Mouse (Mus musculus): Measurements from ENCODE around the gene Tmco5.

Tmco5 gene

GRCm38 (mm10) chr2:116878391-116878790 lies at the start of gene Tmco5:
Gene Tmco5, plus strand, starts transcription at chr2:116878691.
- DNase-seq = no peak

GRCm38 (mm10) chr2:116831863-116832262 lies 46.6 kb upstream of the Tmco5 start:
- no peak for DNase-seq

DNA sequence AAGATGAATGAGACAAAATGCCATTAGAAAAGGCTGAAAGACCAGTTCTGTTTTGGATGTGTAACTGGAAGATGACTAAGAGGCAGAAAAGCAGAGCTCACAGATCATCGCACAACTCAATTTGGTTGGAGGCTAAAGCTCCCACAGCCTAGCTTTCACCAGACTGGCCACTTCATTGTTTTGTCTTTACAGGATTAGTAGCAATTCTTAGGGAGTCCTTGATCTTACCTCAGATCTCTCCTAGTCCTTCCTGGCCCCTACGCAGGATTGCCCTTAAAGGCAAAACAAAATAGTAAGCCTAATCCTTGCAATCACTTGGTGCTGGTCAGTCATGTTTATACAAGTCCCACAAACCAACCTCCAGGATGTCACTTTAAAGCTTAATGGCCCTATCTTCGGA lies 40.7 kb upstream of the Tmco5 start:
- no peak for DNase-seq

GRCm38 (mm10) chr2:116838538-116839197 lies 39.8 kb upstream of the Tmco5 start:
- peak; percentile 61 for DNase-seq

DNA sequence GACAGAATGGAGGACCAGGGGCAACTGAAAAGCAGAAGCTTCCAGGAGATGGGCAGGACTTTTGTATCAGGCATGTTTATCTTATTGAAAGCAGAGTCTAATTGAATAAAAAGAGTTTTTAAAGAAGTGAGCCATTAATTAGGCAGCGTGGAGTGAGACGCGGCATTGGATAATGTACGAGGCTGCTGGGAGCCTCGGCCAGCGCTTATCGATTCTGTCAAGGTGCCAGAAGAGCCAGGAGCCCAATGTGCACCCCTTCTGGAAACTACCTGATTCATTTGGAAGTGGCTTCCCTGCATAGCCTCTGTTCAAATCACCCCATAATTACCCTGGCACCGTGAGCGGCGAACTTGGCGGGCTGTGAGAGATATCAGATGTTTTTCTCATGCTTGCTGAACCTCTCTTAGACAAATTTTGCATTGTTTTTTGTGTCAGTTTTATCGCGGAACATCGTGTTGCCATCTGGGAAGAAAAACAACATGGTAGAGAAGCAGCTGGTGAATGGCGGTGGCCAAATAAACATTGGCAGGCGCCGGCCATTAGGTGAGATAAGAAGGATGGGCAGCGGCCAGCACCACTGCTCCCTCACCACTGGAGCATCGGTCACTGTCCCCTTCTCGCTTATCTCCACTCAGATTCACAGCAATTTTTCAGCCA lies 28.4 kb upstream of the Tmco5 start:
- DNase-seq = no peak

DNA sequence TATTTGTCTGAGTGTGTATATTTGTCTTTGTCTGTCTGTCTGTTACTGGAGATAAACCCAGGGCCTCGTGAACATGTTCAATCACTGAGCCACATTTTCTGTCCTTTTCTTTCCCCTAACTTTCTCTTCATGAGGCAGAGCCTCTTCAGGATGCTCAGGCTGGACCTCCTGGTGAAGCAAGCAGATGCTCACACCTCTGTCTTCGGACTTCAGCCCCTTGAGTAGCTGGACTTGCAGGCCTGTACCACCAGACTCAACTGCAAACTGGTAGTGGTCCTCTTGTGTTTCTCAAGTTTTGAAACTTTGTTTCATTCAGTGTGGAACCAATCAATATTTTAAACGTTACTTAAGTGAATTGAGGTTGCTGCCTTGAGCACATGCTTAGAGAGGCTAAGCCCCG lies 27.1 kb upstream of the Tmco5 start:
- DNase-seq = no peak

GRCm38 (mm10) chr2:116852249-116852648 lies 26.2 kb upstream of the Tmco5 start:
- peak; percentile 72 for DNase-seq

DNA sequence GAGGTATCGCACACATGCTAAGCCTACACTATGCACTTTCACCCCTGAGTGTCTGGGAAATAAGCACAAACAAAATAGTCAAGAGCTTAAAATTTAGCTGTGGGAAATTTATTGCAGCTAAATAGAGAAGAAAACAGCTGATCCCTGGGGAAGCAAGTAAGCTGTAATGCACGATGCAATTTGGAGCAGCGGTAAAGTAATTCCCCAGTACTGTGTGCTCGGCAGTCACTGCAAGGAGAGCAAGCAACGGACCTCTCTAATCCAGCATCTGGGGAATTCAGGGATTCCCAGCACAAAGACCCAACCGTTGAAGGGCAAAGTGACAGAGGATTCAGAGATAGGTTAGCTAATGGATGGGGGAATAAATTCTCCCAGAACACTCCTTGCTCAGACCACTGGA lies 19.8 kb upstream of the Tmco5 start:
- DNase-seq = no peak

- DNase-seq = no peak
These were observed 1.4 kb upstream of the Tmco5 start for GRCm38 (mm10) chr2:116876955-116877615.

DNA sequence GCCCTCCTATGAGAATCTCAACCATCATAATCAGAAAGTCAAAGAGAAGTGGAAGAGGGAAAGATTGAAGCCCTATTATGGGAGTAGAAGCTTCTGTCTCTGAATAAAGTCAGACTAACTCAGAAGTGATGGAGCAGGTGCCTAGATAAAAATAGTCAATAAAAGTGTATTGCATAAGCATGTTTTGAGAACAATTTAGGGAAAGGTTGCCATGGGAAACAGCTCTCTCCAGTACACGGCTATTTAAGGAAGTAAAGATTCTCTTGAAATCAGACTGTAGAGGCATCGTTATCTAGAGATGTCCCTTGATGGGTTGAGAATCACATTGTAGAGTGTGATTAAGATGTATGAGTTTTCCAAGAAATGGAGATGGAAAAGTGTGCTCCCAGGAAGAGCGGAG lies 1.2 kb downstream of the Tmco5 start:
- no peak for DNase-seq

DNA sequence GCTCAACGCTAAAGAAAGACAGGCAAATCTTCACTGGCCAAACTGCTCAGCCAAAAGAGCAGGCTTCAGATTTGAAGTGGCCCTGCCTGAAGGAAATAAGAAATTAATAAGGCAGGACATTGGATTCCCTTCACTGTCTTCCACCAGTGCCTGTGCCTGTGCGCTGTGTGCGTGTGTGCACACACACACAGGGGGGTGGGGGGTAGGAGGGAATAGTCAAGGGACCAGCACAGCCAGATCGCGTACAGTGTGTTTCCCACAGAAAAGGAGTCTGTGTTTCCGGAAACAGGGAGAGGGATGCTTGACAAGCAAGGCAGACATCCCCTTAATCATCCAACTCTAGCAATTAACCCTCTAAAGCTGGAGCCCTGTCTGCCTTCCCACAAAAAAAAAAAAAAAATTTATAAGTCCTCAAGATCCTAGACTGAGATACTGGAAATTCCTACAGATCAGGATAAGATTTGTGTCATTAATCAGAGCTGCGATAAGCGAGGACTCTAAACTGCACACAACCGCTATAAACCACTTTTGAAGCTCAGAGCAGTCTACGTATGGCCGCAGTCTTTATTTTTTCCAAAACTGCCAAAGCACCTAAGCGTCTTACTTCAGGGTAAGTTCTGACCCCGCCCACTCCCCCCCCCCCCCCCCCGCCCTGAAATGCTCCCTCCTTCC lies 15.0 kb downstream of the Tmco5 start:
- no peak for DNase-seq

DNA sequence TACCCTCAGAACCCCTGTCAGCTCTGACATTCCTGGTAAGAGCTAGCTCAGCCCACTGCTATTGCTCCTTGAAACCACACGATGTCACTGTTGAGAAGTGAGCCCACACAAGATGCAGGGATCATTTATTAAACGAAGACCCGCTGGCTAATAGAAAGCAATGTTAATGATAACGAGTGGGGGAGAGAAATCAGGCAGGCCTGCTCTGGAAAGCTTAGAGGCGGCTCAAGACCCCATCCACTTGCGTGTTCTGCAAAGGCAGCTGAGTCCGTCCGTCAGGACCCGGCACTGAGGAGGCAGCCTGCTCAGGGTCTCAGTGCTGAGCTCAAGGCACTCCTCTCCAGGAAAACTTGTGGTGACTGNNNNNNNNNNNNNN lies 15.5 kb downstream of the Tmco5 start:
- DNase-seq = peak; percentile 60

DNA sequence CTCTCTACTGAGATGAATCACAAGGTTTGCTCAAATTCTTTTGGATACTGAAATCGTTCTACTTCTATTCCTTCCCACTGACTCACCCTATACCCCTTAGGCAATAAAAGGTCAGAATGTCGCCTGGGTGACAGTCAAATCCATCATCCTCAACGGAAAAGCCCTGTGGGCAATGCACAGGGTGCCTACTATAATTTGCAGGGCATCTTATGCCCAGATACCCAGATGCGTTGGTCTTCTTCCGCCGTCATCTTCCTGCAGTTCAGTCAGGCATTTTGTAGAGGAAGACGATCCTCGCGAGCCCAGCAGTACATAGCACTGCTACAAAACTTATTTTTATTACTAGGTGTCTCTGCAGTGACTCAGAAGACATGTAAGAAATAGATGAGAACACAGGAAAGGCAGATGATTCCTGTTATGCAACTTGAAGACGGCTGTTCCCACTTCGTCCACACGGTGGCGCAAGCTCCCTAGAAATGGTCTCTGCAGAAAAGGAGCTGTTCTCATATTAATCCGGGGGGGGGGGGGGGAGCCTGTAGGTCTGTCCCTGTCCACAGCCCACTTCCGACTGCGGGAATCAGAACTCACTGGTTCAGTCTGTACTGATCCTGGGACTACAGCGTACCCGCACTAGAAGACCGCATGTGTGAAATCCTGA lies 21.3 kb downstream of the Tmco5 start:
- DNase-seq = peak; percentile 89

DNA sequence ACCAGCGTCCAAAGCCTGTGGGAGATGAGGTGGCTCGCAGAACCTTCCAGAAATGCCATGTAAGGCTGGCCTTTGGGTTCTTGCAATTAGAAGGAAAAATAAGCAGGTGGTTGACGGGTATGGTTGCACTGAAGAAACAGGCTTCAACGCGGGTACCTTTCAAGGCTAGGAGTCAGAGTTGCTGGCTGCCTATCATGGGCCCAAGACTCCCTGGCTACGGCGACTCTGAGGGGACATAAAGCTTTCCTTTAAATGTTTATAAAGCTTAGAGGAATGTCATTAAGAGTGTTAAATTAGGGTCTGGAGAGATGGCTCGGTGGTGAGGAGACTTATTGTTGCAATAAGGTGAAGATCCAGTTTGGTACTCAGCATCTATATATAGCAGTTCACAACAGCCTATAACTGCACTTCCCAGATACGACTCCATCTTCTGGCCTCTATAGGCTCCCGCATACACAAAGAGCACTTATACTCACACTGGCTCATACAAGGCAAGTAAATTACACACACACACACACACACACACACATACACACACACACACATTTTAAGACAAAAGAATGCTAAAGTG lies 21.9 kb downstream of the Tmco5 start:
- DNase-seq = no peak

DNA sequence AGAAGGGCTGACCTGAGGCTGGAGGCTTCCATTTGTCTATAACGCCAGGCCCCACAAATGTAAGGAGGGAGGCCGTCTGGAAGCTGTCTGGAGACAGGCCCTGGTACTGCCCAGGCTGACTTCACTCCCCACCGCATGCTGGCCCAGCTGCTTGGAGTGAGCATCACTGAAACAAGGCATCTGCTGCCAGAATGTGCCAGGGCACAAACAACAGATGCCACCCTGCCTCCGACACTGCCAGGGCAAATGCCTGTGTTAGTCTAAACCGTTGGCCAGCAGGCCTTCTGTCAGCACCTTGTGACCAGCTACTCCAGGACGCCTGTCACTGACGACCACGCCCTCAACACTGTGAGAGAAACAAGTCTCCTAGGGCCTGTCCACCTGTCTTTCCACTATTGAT lies 29.8 kb downstream of the Tmco5 start:
- DNase-seq = no peak

- DNase-seq = no peak
These were observed 34.0 kb downstream of the Tmco5 start for GRCm38 (mm10) chr2:116912334-116913070.

DNA sequence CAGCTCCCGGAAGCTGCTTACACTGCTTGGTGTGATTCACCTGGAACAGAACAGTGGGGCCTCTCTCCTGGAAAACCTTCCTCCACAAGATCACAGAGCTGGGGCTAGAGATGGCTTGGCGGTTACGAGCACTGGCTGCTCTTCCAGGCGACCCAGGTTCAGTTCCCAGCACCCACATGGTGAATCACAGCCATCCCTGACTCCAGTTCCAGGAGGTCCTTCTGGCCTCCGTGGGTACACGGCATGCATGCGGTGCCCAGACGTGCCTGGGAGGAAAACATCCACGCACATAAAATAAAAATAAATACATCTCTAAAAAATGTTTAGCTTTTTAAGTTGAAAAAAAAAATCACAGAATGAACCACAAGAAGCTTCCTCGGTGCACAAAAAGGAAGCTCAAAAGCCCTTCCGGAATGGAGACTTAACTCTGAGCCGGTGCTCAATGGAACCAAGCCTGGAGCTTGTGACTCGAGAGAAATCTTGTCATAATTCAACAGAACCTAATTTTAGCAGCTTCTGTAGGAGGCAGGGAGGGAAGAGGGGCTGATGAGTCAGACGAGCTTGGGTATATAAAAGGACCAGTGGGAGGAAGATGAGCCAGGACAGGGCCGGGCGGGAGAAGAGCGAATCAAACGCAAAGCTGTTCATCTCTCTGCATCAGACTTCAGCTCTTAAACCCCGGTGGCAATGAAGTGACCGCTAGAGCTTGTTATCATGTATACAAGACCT lies 35.4 kb downstream of the Tmco5 start:
- DNase-seq = no peak

GRCm38 (mm10) chr2:116914636-116915035 lies 36.1 kb downstream of the Tmco5 start:
- DNase-seq = no peak

GRCm38 (mm10) chr2:116918598-116918997 lies 40.1 kb downstream of the Tmco5 start:
- DNase-seq = no peak

DNA sequence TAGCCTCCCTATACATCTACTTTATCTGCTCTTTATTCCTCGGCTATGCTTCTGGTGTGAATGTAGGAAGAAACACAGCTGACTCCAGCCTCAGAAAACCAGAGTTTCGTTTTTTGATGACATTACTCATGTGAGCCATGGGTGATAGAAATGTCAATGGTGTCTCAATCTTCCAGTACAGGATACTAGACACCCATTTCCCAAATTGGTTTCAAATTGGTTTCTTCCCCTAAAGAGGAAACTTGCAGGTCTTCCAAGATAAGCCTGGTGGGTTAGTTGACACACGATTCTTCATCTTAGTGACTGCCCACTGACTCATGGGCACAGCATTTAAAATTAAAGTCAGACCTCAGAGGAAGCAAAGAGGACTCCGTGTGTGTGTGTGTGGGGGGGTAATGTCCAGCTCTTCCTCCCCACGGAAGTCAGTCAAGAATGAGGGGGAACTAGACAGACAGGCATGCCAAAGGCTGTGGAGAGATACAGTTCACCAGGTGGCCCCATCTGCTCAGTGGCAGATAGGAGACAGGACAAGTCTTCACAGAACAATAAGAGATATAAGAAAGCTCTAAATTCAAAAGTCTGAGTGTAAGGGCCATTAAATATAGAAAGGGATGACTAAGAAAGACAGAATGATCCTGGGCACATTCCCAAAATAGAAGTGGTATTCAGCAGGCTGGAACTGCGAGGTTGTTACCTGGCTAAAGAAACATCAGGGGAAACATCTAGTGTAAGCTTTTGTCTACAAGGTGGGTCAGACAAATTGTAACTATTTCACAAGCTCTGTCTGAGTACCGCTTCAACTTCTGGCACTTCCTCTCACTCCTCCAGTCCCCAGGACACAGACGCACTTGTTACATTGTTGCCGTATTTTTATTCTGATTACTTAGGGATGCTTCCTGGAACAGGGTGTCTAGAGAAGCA lies 44.3 kb downstream of the Tmco5 start:
- no peak for DNase-seq

Data from kidney, postnatal 14 days (tissue).